Mouse (Mus musculus): Measurements from ENCODE around the gene Tmbim1. TPM values are rescaled to one million over a fixed set of nuclear protein-coding genes. Genes with fewer than 3 reads are reported as not detected.

Tmbim1 gene
- polyA plus RNA-seq, 2 experiments, result 41.7 to 48.0 TPM

DNA sequence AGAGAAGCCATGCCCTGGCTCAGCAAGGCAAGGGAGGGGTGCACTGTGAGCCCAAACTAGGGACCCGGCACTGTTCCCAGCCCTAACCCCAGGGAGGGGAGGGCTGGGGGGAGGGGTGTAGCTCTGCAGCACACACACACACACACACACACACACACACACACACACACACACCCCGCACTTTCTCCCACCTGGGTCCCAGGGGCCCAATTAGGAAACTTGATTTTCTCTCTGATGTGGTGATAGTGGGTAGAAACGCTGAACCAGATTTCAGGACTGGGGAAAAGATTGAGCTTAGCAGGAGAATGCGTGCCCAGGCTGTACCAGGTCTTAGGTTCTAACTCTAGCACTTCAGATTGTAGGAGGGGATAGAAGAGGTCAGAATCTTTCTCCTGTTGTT is 33.2 kb upstream of the Tmbim1 start:
- 48% methylated on average over 4 of the region's 4 CpGs for WGBS
- Histone ChIP-seq H3K4me2 (replicated peaks; ENCODE audit: low read depth, low read length, severe bottlenecking) (no peak overlapping the region), H3K27ac (replicated peaks; ENCODE audit: low read depth, low read length) (no peak overlapping the region), H3K27me3 (ENCODE audit: control insufficient read depth, insufficient read depth, low read length) (no peaks in the 10 kb centered on the region), H3K9ac (ENCODE audit: low read depth, low read length, severe bottlenecking) (no peak overlapping the region), H3K36me3 (ENCODE audit: control insufficient read depth, insufficient read depth, low read length) (0 out of 2 replicates have a peak, but pooled peaks cover 4% of the 10 kb centered on the region), H3K4me1 (ENCODE audit: control insufficient read depth, insufficient read depth, low read length) (peaks cover 12% of the 10 kb centered on the region), H3K4me3 (replicated peaks; ENCODE audit: low read length) (no peak overlapping the region), H3K9me3 (ENCODE audit: control insufficient read depth, low read length) (no peaks in the 10 kb centered on the region)
- DNase-seq (ENCODE audit: low spot score) (no peak), ATAC-seq (ENCODE audit: low FRiP score, low read depth) (no peak)
- TF ChIP-seq POLR2A (IDR thresholded peaks at IDR 0.05; ENCODE audit: borderline replicate concordance, extremely low read depth, insufficient read depth, insufficient read length), result no peak

- Histone ChIP-seq H3K4me1 (ENCODE audit: control insufficient read depth, insufficient read depth, low read length) (peaks cover 18% of the 10 kb centered on the region), H3K4me3 (replicated peaks; ENCODE audit: low read length) (no peak overlapping the region), H3K9ac (ENCODE audit: low read depth, low read length, severe bottlenecking) (no peak overlapping the region), H3K27me3 (ENCODE audit: control insufficient read depth, insufficient read depth, low read length) (no peaks in the 10 kb centered on the region), H3K27ac (replicated peaks; ENCODE audit: low read depth, low read length) (no peak overlapping the region), H3K4me2 (replicated peaks; ENCODE audit: low read depth, low read length, severe bottlenecking) (no peak overlapping the region), H3K9me3 (ENCODE audit: control insufficient read depth, low read length) (no peaks in the 10 kb centered on the region), H3K36me3 (ENCODE audit: control insufficient read depth, insufficient read depth, low read length) (0 out of 2 replicates have a peak, but pooled peaks cover 4% of the 10 kb centered on the region)
- 81% methylated on average over 5 of the region's 5 CpGs for WGBS
- TF ChIP-seq POLR2A (IDR thresholded peaks at IDR 0.05; ENCODE audit: borderline replicate concordance, extremely low read depth, insufficient read depth, insufficient read length), result no peak
- ATAC-seq (ENCODE audit: low FRiP score, low read depth) (no peak), DNase-seq (ENCODE audit: low spot score) (no peak)
These were observed 32.6 kb upstream of the Tmbim1 start for GRCm38 (mm10) chr1:74338013-74338412.

- Histone ChIP-seq H3K27me3 (ENCODE audit: control insufficient read depth, insufficient read depth, low read length) (no peaks in the 10 kb centered on the region), H3K27ac (replicated peaks; ENCODE audit: low read depth, low read length) (no peak overlapping the region), H3K9me3 (ENCODE audit: control insufficient read depth, low read length) (no peaks in the 10 kb centered on the region), H3K9ac (ENCODE audit: low read depth, low read length, severe bottlenecking) (no peak overlapping the region), H3K4me2 (replicated peaks; ENCODE audit: low read depth, low read length, severe bottlenecking) (no peak overlapping the region), H3K4me3 (replicated peaks; ENCODE audit: low read length) (no peak overlapping the region), H3K4me1 (ENCODE audit: control insufficient read depth, insufficient read depth, low read length) (peaks cover 20% of the 10 kb centered on the region), H3K36me3 (ENCODE audit: control insufficient read depth, insufficient read depth, low read length) (0 out of 2 replicates have a peak, but pooled peaks cover 4% of the 10 kb centered on the region)
- TF ChIP-seq POLR2A (IDR thresholded peaks at IDR 0.05; ENCODE audit: borderline replicate concordance, extremely low read depth, insufficient read depth, insufficient read length), result no peak
- no peak for ATAC-seq (ENCODE audit: low FRiP score, low read depth)
- 81% methylated on average over 3 of the region's 3 CpGs for WGBS
- no peak for DNase-seq (ENCODE audit: low spot score)
These were observed 31.9 kb upstream of the Tmbim1 start for GRCm38 (mm10) chr1:74337241-74337771.

DNA sequence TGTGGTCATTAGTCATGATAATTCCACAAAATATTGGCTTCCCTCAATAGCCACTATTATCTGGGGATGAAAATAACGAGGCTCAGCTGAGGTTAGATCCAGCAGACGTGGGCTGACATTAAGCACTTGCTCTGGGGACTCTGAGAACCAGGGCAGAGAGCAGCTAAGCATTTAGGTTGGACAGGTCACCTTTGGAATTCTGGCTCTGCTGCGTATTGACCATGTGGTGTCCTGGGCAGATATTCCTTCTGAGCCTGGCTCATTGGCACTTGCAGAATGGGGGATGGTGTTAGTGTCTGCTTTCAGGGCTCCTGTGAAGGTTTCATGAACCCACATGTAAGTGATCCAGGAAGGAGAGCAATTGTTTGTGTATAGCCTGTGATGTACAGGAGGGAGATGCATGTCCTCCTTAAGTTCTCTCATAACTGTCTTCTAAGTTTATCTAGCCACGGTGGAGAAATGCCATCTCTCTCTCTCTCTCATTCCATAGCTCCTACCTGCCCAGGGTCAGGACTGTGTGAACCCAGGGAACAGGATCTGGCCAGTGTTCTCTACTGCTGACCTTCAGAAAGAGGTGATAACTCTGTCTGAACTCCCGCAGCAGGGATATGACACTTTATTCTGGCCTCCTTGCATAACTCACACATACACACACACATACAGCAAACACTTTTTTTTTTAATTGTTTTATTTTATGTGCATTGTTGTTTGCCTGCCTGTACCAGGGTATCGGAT is 30.2 kb upstream of the Tmbim1 start:
- Histone ChIP-seq H3K4me2 (replicated peaks; ENCODE audit: low read depth, low read length, severe bottlenecking) (no peak overlapping the region), H3K9ac (ENCODE audit: low read depth, low read length, severe bottlenecking) (no peak overlapping the region), H3K4me1 (ENCODE audit: control insufficient read depth, insufficient read depth, low read length) (peaks cover 20% of the 10 kb centered on the region), H3K36me3 (ENCODE audit: control insufficient read depth, insufficient read depth, low read length) (0 out of 2 replicates have a peak, but pooled peaks cover 4% of the 10 kb centered on the region), H3K27ac (replicated peaks; ENCODE audit: low read depth, low read length) (no peak overlapping the region), H3K27me3 (ENCODE audit: control insufficient read depth, insufficient read depth, low read length) (no peaks in the 10 kb centered on the region), H3K9me3 (ENCODE audit: control insufficient read depth, low read length) (no peaks in the 10 kb centered on the region), H3K4me3 (replicated peaks; ENCODE audit: low read length) (no peak overlapping the region)
- TF ChIP-seq POLR2A (IDR thresholded peaks at IDR 0.05; ENCODE audit: borderline replicate concordance, extremely low read depth, insufficient read depth, insufficient read length), result no peak
- no peak for ATAC-seq (ENCODE audit: low FRiP score, low read depth)
- DNase-seq (ENCODE audit: low spot score), result no peak
- 68% methylated on average over 6 of the region's 6 CpGs for WGBS

DNA sequence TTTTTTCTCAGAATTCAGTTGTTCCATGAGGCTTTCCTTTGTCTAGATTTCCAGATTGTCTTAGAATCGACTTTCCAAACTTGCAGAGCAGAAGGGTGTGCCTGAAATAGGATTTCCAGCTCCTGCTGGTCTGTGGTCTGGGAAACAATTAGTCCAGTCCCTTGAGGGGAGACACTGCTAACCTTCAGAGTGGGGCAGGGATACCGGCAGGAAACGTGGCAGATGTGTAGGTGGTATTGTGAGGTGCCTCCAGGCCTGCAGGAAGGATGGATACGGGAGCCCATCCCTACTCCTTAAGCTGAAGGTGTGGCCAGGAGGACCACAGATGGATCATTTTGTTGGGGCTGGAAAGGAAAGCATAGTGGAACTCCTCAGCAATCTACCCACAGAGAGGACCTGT is 29.6 kb upstream of the Tmbim1 start:
- no peak for DNase-seq (ENCODE audit: low spot score)
- no peak overlapping the region for H3K9ac ChIP-seq (ENCODE audit: low read depth, low read length, severe bottlenecking)
- H3K4me3 ChIP-seq (replicated peaks; ENCODE audit: low read length), result no peak overlapping the region
- no peaks in the 10 kb centered on the region for H3K27me3 ChIP-seq (ENCODE audit: control insufficient read depth, insufficient read depth, low read length)
- 0 out of 2 replicates have a peak, but pooled peaks cover 4% of the 10 kb centered on the region for H3K36me3 ChIP-seq (ENCODE audit: control insufficient read depth, insufficient read depth, low read length)
- H3K4me2 ChIP-seq (replicated peaks; ENCODE audit: low read depth, low read length, severe bottlenecking), result no peak overlapping the region
- ATAC-seq (ENCODE audit: low FRiP score, low read depth), result no peak
- TF ChIP-seq POLR2A (IDR thresholded peaks at IDR 0.05; ENCODE audit: borderline replicate concordance, extremely low read depth, insufficient read depth, insufficient read length), result no peak
- 48% methylated on average over 4 of the region's 4 CpGs for WGBS
- H3K9me3 ChIP-seq (ENCODE audit: control insufficient read depth, low read length), result no peaks in the 10 kb centered on the region
- peaks cover 20% of the 10 kb centered on the region for H3K4me1 ChIP-seq (ENCODE audit: control insufficient read depth, insufficient read depth, low read length)
- no peak overlapping the region for H3K27ac ChIP-seq (replicated peaks; ENCODE audit: low read depth, low read length)
